Mouse (Mus musculus): ENCODE data around the gene Ppara. TPM values are rescaled to one million over a fixed set of nuclear protein-coding genes. Genes with fewer than 3 reads are reported as not detected.

Gene Ppara
- polyA plus RNA-seq, 1 experiment = 1.1 TPM

- Histone ChIP-seq H3K4me1 (ENCODE audit: control insufficient read depth, insufficient read depth, low read length) (no peaks in the 10 kb centered on the region), H3K27me3 (ENCODE audit: control insufficient read depth, insufficient read depth, low read length) (no peaks in the 10 kb centered on the region), H3K4me3 (replicated peaks; ENCODE audit: insufficient read depth, low read depth, low read length) (no peak overlapping the region), H3K27ac (ENCODE audit: insufficient read depth, low read length) (no peak overlapping the region)
- 52% methylated on average over 3 of the region's 3 CpGs for WGBS
- no peak for TF ChIP-seq POLR2A (IDR thresholded peaks at IDR 0.05; ENCODE audit: borderline replicate concordance, insufficient read depth, low read length)
- TF ChIP-seq CTCF (IDR thresholded peaks at IDR 0.05; ENCODE audit: borderline replicate concordance, insufficient read depth, low read depth, low read length) = no peak
- DNase-seq = no peak
Observed at GRCm38 (mm10) chr15:85765022-85765421, 30.2 kb downstream of the Ppara start.

GRCm38 (mm10) chr15:85766677-85767076, 31.9 kb downstream of the Ppara start:
- TF ChIP-seq POLR2A (IDR thresholded peaks at IDR 0.05; ENCODE audit: borderline replicate concordance, insufficient read depth, low read length) = no peak
- no peak for TF ChIP-seq CTCF (IDR thresholded peaks at IDR 0.05; ENCODE audit: borderline replicate concordance, insufficient read depth, low read depth, low read length)
- 94% methylated on average over 5 of the region's 5 CpGs for WGBS
- no peak overlapping the region for H3K27ac ChIP-seq (ENCODE audit: insufficient read depth, low read length)

GRCm38 (mm10) chr15:85768991-85769390, 34.2 kb downstream of the Ppara start:
- H3K4me1 ChIP-seq (ENCODE audit: control insufficient read depth, insufficient read depth, low read length) = no peaks in the 10 kb centered on the region
- no peak for DNase-seq
- TF ChIP-seq CTCF (IDR thresholded peaks at IDR 0.05; ENCODE audit: borderline replicate concordance, insufficient read depth, low read depth, low read length) (no peak), POLR2A (IDR thresholded peaks at IDR 0.05; ENCODE audit: borderline replicate concordance, insufficient read depth, low read length) (no peak)
- H3K4me3 ChIP-seq (replicated peaks; ENCODE audit: insufficient read depth, low read depth, low read length) = no peak overlapping the region
- H3K27me3 ChIP-seq (ENCODE audit: control insufficient read depth, insufficient read depth, low read length) = no peaks in the 10 kb centered on the region
- no peak overlapping the region for H3K27ac ChIP-seq (ENCODE audit: insufficient read depth, low read length)
- WGBS = 93% methylated on average over 8 of the region's 8 CpGs

More at GRCm38 (mm10) chr15:85766677-85767076, 31.9 kb downstream of the Ppara start:
- no peaks in the 10 kb centered on the region for H3K27me3 ChIP-seq (ENCODE audit: control insufficient read depth, insufficient read depth, low read length)
- H3K4me3 ChIP-seq (replicated peaks; ENCODE audit: insufficient read depth, low read depth, low read length) = no peak overlapping the region
- H3K4me1 ChIP-seq (ENCODE audit: control insufficient read depth, insufficient read depth, low read length) = no peaks in the 10 kb centered on the region
- DNase-seq = no peak

- no peak for DNase-seq
- H3K4me1 ChIP-seq (ENCODE audit: control insufficient read depth, insufficient read depth, low read length) = no peaks in the 10 kb centered on the region
- no peaks in the 10 kb centered on the region for H3K27me3 ChIP-seq (ENCODE audit: control insufficient read depth, insufficient read depth, low read length)
- H3K4me3 ChIP-seq (replicated peaks; ENCODE audit: insufficient read depth, low read depth, low read length) = no peak overlapping the region
- TF ChIP-seq CTCF (IDR thresholded peaks at IDR 0.05; ENCODE audit: borderline replicate concordance, insufficient read depth, low read depth, low read length) (no peak), POLR2A (IDR thresholded peaks at IDR 0.05; ENCODE audit: borderline replicate concordance, insufficient read depth, low read length) (no peak)
- 84% methylated on average over 17 of the region's 17 CpGs for WGBS
- no peak overlapping the region for H3K27ac ChIP-seq (ENCODE audit: insufficient read depth, low read length)
Observed at GRCm38 (mm10) chr15:85771306-85772121, 36.7 kb downstream of the Ppara start.

- Histone ChIP-seq H3K4me1 (ENCODE audit: control insufficient read depth, insufficient read depth, low read length) (0 out of 2 replicates have a peak, but pooled peaks cover 2% of the 10 kb centered on the region), H3K27ac (ENCODE audit: insufficient read depth, low read length) (no peak overlapping the region), H3K4me3 (replicated peaks; ENCODE audit: insufficient read depth, low read depth, low read length) (no peak overlapping the region), H3K27me3 (ENCODE audit: control insufficient read depth, insufficient read depth, low read length) (no peaks in the 10 kb centered on the region)
- WGBS = 80% methylated on average over 11 of the region's 11 CpGs
- TF ChIP-seq POLR2A (IDR thresholded peaks at IDR 0.05; ENCODE audit: borderline replicate concordance, insufficient read depth, low read length) = no peak
- TF ChIP-seq CTCF (IDR thresholded peaks at IDR 0.05; ENCODE audit: borderline replicate concordance, insufficient read depth, low read depth, low read length) = no peak
- DNase-seq = no peak
Observed at GRCm38 (mm10) chr15:85772146-85772740, 37.5 kb downstream of the Ppara start.

GRCm38 (mm10) chr15:85774419-85774818, 39.6 kb downstream of the Ppara start:
- Histone ChIP-seq H3K27ac (ENCODE audit: insufficient read depth, low read length) (no peak overlapping the region), H3K4me1 (ENCODE audit: control insufficient read depth, insufficient read depth, low read length) (0 out of 2 replicates have a peak, but pooled peaks cover 2% of the 10 kb centered on the region), H3K27me3 (ENCODE audit: control insufficient read depth, insufficient read depth, low read length) (no peaks in the 10 kb centered on the region), H3K4me3 (replicated peaks; ENCODE audit: insufficient read depth, low read depth, low read length) (no peak overlapping the region)
- WGBS = 88% methylated on average over 9 of the region's 9 CpGs
- DNase-seq = no peak
- TF ChIP-seq POLR2A (IDR thresholded peaks at IDR 0.05; ENCODE audit: borderline replicate concordance, insufficient read depth, low read length) (no peak), CTCF (IDR thresholded peaks at IDR 0.05; ENCODE audit: borderline replicate concordance, insufficient read depth, low read depth, low read length) (no peak)

- TF ChIP-seq CTCF (IDR thresholded peaks at IDR 0.05; ENCODE audit: borderline replicate concordance, insufficient read depth, low read depth, low read length) (no peak), POLR2A (IDR thresholded peaks at IDR 0.05; ENCODE audit: borderline replicate concordance, insufficient read depth, low read length) (no peak)
- H3K4me1 ChIP-seq (ENCODE audit: control insufficient read depth, insufficient read depth, low read length) = 0 out of 2 replicates have a peak, but pooled peaks cover 2% of the 10 kb centered on the region
- H3K4me3 ChIP-seq (replicated peaks; ENCODE audit: insufficient read depth, low read depth, low read length) = no peak overlapping the region
- WGBS = 90% methylated on average over 7 of the region's 7 CpGs
- no peaks in the 10 kb centered on the region for H3K27me3 ChIP-seq (ENCODE audit: control insufficient read depth, insufficient read depth, low read length)
- no peak overlapping the region for H3K27ac ChIP-seq (ENCODE audit: insufficient read depth, low read length)
- DNase-seq = no peak
Observed at GRCm38 (mm10) chr15:85775001-85775400, 40.2 kb downstream of the Ppara start.
